9 mouse cellular contexts compared by ENCODE assay signal in the genomic region with DNA sequence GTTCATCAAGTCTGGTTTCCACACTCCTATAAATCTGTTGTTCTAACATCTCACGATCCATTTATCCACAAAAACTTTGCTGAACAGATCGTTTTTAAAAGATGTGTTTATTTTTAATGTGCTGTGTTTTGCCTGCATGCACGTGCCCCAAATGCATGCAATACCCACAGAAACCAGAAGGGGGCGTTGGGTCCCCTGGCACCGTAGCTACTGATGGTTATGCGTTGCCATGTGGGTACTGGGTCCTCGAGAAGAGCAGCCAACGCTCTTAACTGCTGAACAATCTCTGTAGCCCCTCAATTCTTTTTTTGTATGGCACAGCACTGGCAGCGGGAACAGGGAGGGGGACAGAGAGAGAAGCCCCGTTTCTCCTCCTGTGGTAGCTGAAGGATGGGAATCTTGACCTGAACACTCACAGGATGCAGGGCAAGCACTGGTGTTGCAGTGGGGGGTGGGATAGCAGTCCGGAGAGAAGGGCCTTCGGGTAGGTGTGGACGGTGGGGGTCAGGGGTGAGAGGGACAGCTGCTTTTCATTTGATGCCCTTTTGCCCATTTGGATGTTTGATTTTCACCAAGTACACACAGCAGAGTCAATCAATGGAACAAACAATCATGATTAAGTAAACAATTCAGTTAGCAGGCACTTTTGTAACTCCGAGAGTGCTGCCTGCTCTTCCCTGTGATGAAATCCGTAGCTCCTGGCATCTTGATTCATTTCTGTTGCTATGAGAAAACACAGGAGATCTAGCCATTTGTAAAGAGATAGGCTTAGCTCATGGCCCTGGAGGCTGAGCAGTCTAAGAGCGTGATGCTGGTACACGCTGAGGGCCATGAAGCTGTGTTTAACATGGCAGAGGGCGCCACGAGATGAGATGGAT. TPM values are rescaled to one million over a fixed set of nuclear protein-coding genes. Genes with fewer than 3 reads are reported as not detected.
DNase-seq lines count a peak whose midpoint lies in the region; ATAC-seq and TF ChIP-seq lines count a peak whose summit lies in the region.
"Had no signal": no experiment of that assay in that cellular context is flagged by ENCODE, and none has a peak within 500 bp of the region (broad histone marks: within the 10 kb centered on the region; RNA-seq: fewer than 3 reads in every experiment).

No protein-coding gene starts in this region.

- H3K27me3 ChIP-seq in heart, postnatal 0 days (ENCODE audit: control insufficient read depth, insufficient read depth, low read length) = no peaks in the 10 kb centered on the region
- no peaks in the 10 kb centered on the region for H3K27me3 ChIP-seq in C2C12 (ENCODE audit: control insufficient read depth, insufficient read depth, insufficient read length)
- H3K27me3 ChIP-seq in limb, embryonic 11.5 days (ENCODE audit: control insufficient read depth, insufficient read depth, low read length) = no peaks in the 10 kb centered on the region

- no peak for ATAC-seq in heart, postnatal 0 days (ENCODE audit: insufficient read depth, low read depth)
- no peak for ATAC-seq in limb, embryonic 11.5 days (ENCODE audit: insufficient number of reproducible peaks, low FRiP score, low TSS enrichment, low read depth)
- no peak for ATAC-seq in erythroid progenitor cell, adult 5-6 weeks (replicated peaks; ENCODE audit: low FRiP score, poor library complexity, severe bottlenecking)

- no peaks in the 10 kb centered on the region for H3K79me2 ChIP-seq in C2C12 (ENCODE audit: control insufficient read depth, insufficient read depth)

- TF ChIP-seq EP300 in heart, postnatal 0 days (IDR thresholded peaks at IDR 0.05; ENCODE audit: low read depth) = no peak

- TF ChIP-seq POLR2A in olfactory bulb, adult 2 months (IDR thresholded peaks at IDR 0.05; ENCODE audit: insufficient read depth, low read depth, low read length) = no peak

- no peak overlapping the region for H3K4me3 ChIP-seq in heart, postnatal 0 days (ENCODE audit: low read depth, low read length)
- no peak overlapping the region for H3K4me3 ChIP-seq in C2C12 (ENCODE audit: insufficient read depth, poor library complexity, severe bottlenecking)
- no peak overlapping the region for H3K4me3 ChIP-seq in limb, embryonic 11.5 days (ENCODE audit: low read depth, low read length)
- no peak overlapping the region for H3K4me3 ChIP-seq in olfactory bulb, adult 2 months (ENCODE audit: insufficient read depth, low read depth, low read length)
- H3K4me3 ChIP-seq: myocyte had no signal

- no peaks in the 10 kb centered on the region for H3K4me1 ChIP-seq in heart, postnatal 0 days (ENCODE audit: control insufficient read depth, insufficient read depth)
- no peaks in the 10 kb centered on the region for H3K4me1 ChIP-seq in limb, embryonic 11.5 days (ENCODE audit: control insufficient read depth, insufficient read depth, low read length)
- no peaks in the 10 kb centered on the region for H3K4me1 ChIP-seq in olfactory bulb, adult 2 months (ENCODE audit: control insufficient read depth, insufficient read depth, low read length)

- 55% methylated on average over 19 of the region's 19 CpGs for WGBS in heart, postnatal 0 days
- WGBS in limb, embryonic 11.5 days = 44% methylated on average over 19 of the region's 19 CpGs
- 50% methylated on average over 19 of the region's 19 CpGs for WGBS in olfactory bulb, adult 2 months

- no peaks in the 10 kb centered on the region for H3K9me3 ChIP-seq in heart, postnatal 0 days (replicated peaks; ENCODE audit: control insufficient read depth, low read length)
- H3K9me3 ChIP-seq in limb, embryonic 11.5 days (ENCODE audit: control insufficient read depth, low read length) = no peaks in the 10 kb centered on the region

- no peak overlapping the region for H3ac ChIP-seq in C2C12 (ENCODE audit: control insufficient read depth, insufficient read length, low read depth)

- no peaks in the 10 kb centered on the region for H3K79me3 ChIP-seq in C2C12 (ENCODE audit: low read depth)

- no peak overlapping the region for H3K4me2 ChIP-seq in heart, postnatal 0 days (ENCODE audit: low read depth, low read length)
- no peak overlapping the region for H3K4me2 ChIP-seq in limb, embryonic 11.5 days (ENCODE audit: low read depth, severe bottlenecking)

- no peak overlapping the region for H3K27ac ChIP-seq in heart, postnatal 0 days (ENCODE audit: low read depth)
- H3K27ac ChIP-seq in limb, embryonic 11.5 days (replicated peaks; ENCODE audit: low read depth, low read length) = no peak overlapping the region
- H3K27ac ChIP-seq in olfactory bulb, adult 2 months (ENCODE audit: insufficient read depth, low read depth, low read length) = no peak overlapping the region

- DNase-seq in heart, postnatal 0 days (ENCODE audit: low spot score) = no peak
- DNase-seq in heart, adult 8-10 months (ENCODE audit: low spot score) = no peak
- DNase-seq in adrenal gland, postnatal 25 days = peak; percentile 27
- DNase-seq in limb, embryonic 11.5 days (ENCODE audit: low spot score) = peak; percentile 72
- no peak for DNase-seq in cerebellum, adult 11 months

- no peak overlapping the region for H3K9ac ChIP-seq in heart, postnatal 0 days (replicated peaks; ENCODE audit: low read depth, low read length)
- H3K9ac ChIP-seq in limb, embryonic 11.5 days (ENCODE audit: low read length) = no peak overlapping the region

- no peaks in the 10 kb centered on the region for H3K36me3 ChIP-seq in heart, postnatal 0 days (replicated peaks; ENCODE audit: control insufficient read depth, insufficient read depth, low read length)
- H3K36me3 ChIP-seq in C2C12 (ENCODE audit: control insufficient read depth, insufficient read depth) = no peaks in the 10 kb centered on the region
- no peaks in the 10 kb centered on the region for H3K36me3 ChIP-seq in limb, embryonic 11.5 days (ENCODE audit: control insufficient read depth, insufficient read depth, low read length)

- peak; percentile 59 for TF ChIP-seq CTCF in heart, postnatal 0 days (IDR thresholded peaks at IDR 0.05; ENCODE audit: low read depth)
- TF ChIP-seq CTCF in C2C12 (IDR thresholded peaks at IDR 0.05; ENCODE audit: control insufficient read depth, insufficient read depth, insufficient read length) = peak; percentile 35
- peak; percentile 69; the same call in 1 of the 2 replicates for TF ChIP-seq CTCF in olfactory bulb, adult 2 months (IDR thresholded peaks at IDR 0.05; ENCODE audit: insufficient read depth, low read depth, low read length)

TF ChIP-seq in C2C12, 6 proteins besides CTCF, POLR2A, EP300 and RAD21:
- no peak for TF ChIP-seq USF1 (IDR thresholded peaks at IDR 0.05; ENCODE audit: low read depth)
- TF ChIP-seq MYOG (IDR thresholded peaks at IDR 0.05; ENCODE audit: control insufficient read depth, extremely low read depth, insufficient read length) = no peak

RNA-seq across cellular contexts. Expression of gene Ttpal, which starts 15.5 kb away (rescaled TPM):
- total RNA-seq in heart, postnatal 0 days (2014; rRNA removed; ENCODE audit: low replicate concordance) = 14.5 and 58.3 TPM in 2 replicates
- 8.8 TPM in 2 replicates for polyA plus RNA-seq in heart, postnatal 0 days (2015; fragmentation: Nextera tagmentation; extraction: Ambion mirVana)
- total RNA-seq in heart, adult 8-10 months (2022) = 10 to 100 TPM in 2 of 4 experiments, 1 to 10 TPM in 2; 7.4 to 15.0 (median 11.4) TPM
- 15.1 TPM for polyA plus RNA-seq in C2C12 (2012; fragmentation: generic; extraction: Trizol)
- 29.4 and 30.0 TPM in 2 replicates for total RNA-seq in adrenal gland, postnatal 25 days (2021)
- polyA plus RNA-seq in limb, embryonic 11.5 days (2014; fragmentation: Nextera tagmentation; extraction: Ambion mirVana) = 43.3 and 46.3 TPM in 2 replicates
- not detected in 2 replicates for polyA plus RNA-seq in olfactory bulb, adult 2 months (2012; ENCODE audit: insufficient read depth, insufficient read length, low replicate concordance, missing spikeins)
- total RNA-seq in erythroid progenitor cell, adult 5-6 weeks (2015; ENCODE audit: low replicate concordance) = 10.8 and 10.9 TPM in 2 replicates
- total RNA-seq in erythroid progenitor cell, adult 5-6 weeks (2017; ENCODE audit: low replicate concordance) = 6.4 and 6.8 TPM in 2 replicates

RNA-seq across cellular contexts. Expression of gene Serinc3, which starts 58.3 kb away (rescaled TPM):
- total RNA-seq in heart, postnatal 0 days (2014; rRNA removed; ENCODE audit: low replicate concordance) = 181 and 193 TPM in 2 replicates
- polyA plus RNA-seq in heart, postnatal 0 days (2015; fragmentation: Nextera tagmentation; extraction: Ambion mirVana) = 61.3 and 62.4 TPM in 2 replicates
- 100 to 1,000 TPM; 272 to 302 (median 297) TPM for total RNA-seq in heart, adult 8-10 months (2022)
- 29.4 TPM for polyA plus RNA-seq in C2C12 (2012; fragmentation: generic; extraction: Trizol)
- 482 and 571 TPM in 2 replicates for total RNA-seq in adrenal gland, postnatal 25 days (2021)
- polyA plus RNA-seq in limb, embryonic 11.5 days (2014; fragmentation: Nextera tagmentation; extraction: Ambion mirVana) = 25.2 and 26.8 TPM in 2 replicates
- 82.6 TPM in 1 of 2 replicates, not detected in the other for polyA plus RNA-seq in olfactory bulb, adult 2 months (2012; ENCODE audit: insufficient read depth, insufficient read length, low replicate concordance, missing spikeins)
- total RNA-seq in erythroid progenitor cell, adult 5-6 weeks (2015; ENCODE audit: low replicate concordance) = 1,699 and 1,907 TPM in 2 replicates
- total RNA-seq in erythroid progenitor cell, adult 5-6 weeks (2017; ENCODE audit: low replicate concordance) = 1,512 and 2,069 TPM in 2 replicates

Comparison
In these comparisons a context has a peak if more than half of its experiments do, and no peak if none do; other contexts are left out.
1. DNase-seq: peak in adrenal gland, postnatal 25 days (single experiment) and limb, embryonic 11.5 days (single experiment); none in heart, postnatal 0 days (single experiment), heart, adult 8-10 months (single experiment) and cerebellum, adult 11 months (single experiment).
2. Peak in every context shown above with its lines, with median percentiles within 50 percentile points of each other: CTCF ChIP-seq.